Mouse (Mus musculus): ENCODE results near the gene Ccdc82. TPM values are rescaled to one million over a fixed set of nuclear protein-coding genes. Genes with fewer than 3 reads are reported as not detected.

Ccdc82 gene
- total RNA-seq, 2 experiments from 2014 or later: 12.2 to 13.7 TPM

GRCm38 (mm10) chr9:13319566-13319965 is 72.8 kb downstream of the Ccdc82 start:
- intact Hi-C loops (cut with DNase I): no loop called here
- DNase-seq (ENCODE audit: extremely low spot score in 1 of 2, low spot score in 2 of 2): no peak

GRCm38 (mm10) chr9:13320800-13321364 is 74.1 kb downstream of the Ccdc82 start:
- no peak for DNase-seq (ENCODE audit: extremely low spot score in 1 of 2, low spot score in 2 of 2)
- intact Hi-C loops (cut with DNase I): no loop called here

- intact Hi-C loops (cut with DNase I): no loop called here
- no peak for DNase-seq (ENCODE audit: extremely low spot score in 1 of 2, low spot score in 2 of 2)
Observed at GRCm38 (mm10) chr9:13323074-13323473, 76.3 kb downstream of the Ccdc82 start.

GRCm38 (mm10) chr9:13323612-13324011 is 76.9 kb downstream of the Ccdc82 start:
- intact Hi-C loops (cut with DNase I): no loop called here
- DNase-seq (ENCODE audit: extremely low spot score in 1 of 2, low spot score in 2 of 2): no peak

Other genes starting within 250 kb of the Ccdc82 start
- 1 to 10 TPM; 9.1 to 9.2 TPM for gene Jrkl, start 1.1 kb upstream of the Ccdc82 start, total RNA-seq (2021)
- 1 to 10 TPM; 6.7 to 8.5 TPM for gene Maml2, start 51.0 kb downstream of the Ccdc82 start, total RNA-seq (2021)
- not detected for gene Gm17571, start 199.8 kb downstream of the Ccdc82 start, total RNA-seq (2021)

All from left cerebral cortex, postnatal 10 days (tissue).